Mouse (Mus musculus) hindbrain, postnatal 0 days (tissue): ENCODE measurements at regions not wholly inside any gene's neighbourhood (a gene's known extent, or its start where the extent isn't known, plus 50 kb on each side); places are given as distances from the start of the nearest gene placed in this dataset.

Experiments used
- ATAC-seq: fragments of 200-750 bp; cut with Nextera tagmentation; 2 replicates; pipeline ENCODE4 v1.8.0; 2017; ENCODE audit warnings: mild to moderate bottlenecking, moderate TSS enrichment, moderate library complexity
- DNase-seq: peaks from one replicate; pipeline ENCODE4 v3.0.0-alpha.2; 2015; ENCODE audit warnings: low spot score
- H3K27ac ChIP-seq: fragments of 300-500 bp; sonication (generic); 2 replicates; pipeline ENCODE4 v1.5.1; 2014; ENCODE audit warnings: mild to moderate bottlenecking
- H3K27me3 ChIP-seq: fragments of 300-500 bp; sonication (generic); 2 replicates; pipeline ENCODE4 v1.6.1; 2014; ENCODE audit warnings: low read length, mixed read lengths; ENCODE audit not compliant: insufficient read depth
- H3K36me3 ChIP-seq: fragments of 300-500 bp; sonication (generic); 2 replicates; pipeline ENCODE4 v1.6.1; 2014; ENCODE audit warnings: low read length, mixed read lengths; ENCODE audit not compliant: insufficient read depth
- H3K4me1 ChIP-seq: fragments of 300-500 bp; sonication (generic); 2 replicates; pipeline ENCODE4 v1.6.1; 2014; ENCODE audit warnings: antibody characterized with exemption, low read length, mixed read lengths; ENCODE audit not compliant: insufficient read depth
- H3K4me2 ChIP-seq: fragments of 300-500 bp; sonication (generic); 2 replicates; pipeline ENCODE4 v1.6.1; 2014; ENCODE audit warnings: low read depth, mild to moderate bottlenecking, low read length, moderate library complexity, mixed read lengths
- H3K4me3 ChIP-seq: fragments of 300-500 bp; sonication (generic); 2 replicates; pipeline ENCODE4 v1.5.1; 2014; ENCODE audit warnings: low read length
- H3K9ac ChIP-seq: fragments of 300-500 bp; sonication (generic); replicated peaks from 2 replicates; pipeline ENCODE4 v1.6.1; 2014; ENCODE audit warnings: mild to moderate bottlenecking, low read length, moderate library complexity, mixed read lengths
- H3K9me3 ChIP-seq: fragments of 300-500 bp; sonication (generic); 2 replicates; pipeline ENCODE4 v1.6.1; 2016; ENCODE audit warnings: low read length, mixed read lengths
- CTCF ChIP-seq: IDR thresholded peaks from 2 replicates; pipeline ENCODE4 v1.5.1; 2016; ENCODE audit warnings: antibody characterized with exemption, control low read depth, low read depth
- WGBS: fragments of 180-500 bp; shearing (Covaris S2); extraction: QIAGEN DNeasy Blood & Tissue Kit; methylation state at CpG from one replicate; pipeline ENCODE4 v1.1.7; 2014; 5-methylcytosine and 5-hydroxymethylcytosine counted together

GRCm38 (mm10) chr8:88857216-88857615 is 160.4 kb downstream of the Cyld start:
- no peak for ATAC-seq
- Histone ChIP-seq H3K4me2 (no peak overlapping the region), H3K9ac (no peak overlapping the region)

GRCm38 (mm10) chr8:88853200-88853599 is 156.4 kb downstream of the Cyld start:
- H3K27ac ChIP-seq, result no peak overlapping the region
- no peak overlapping the region for H3K4me3 ChIP-seq
- no peaks in the 10 kb centered on the region for H3K4me1 ChIP-seq
- 88% methylated on average over 8 of the region's 8 CpGs for WGBS
- TF ChIP-seq CTCF, result no peak
- no peak overlapping the region for H3K9ac ChIP-seq
- no peaks in the 10 kb centered on the region for H3K36me3 ChIP-seq
- DNase-seq (no peak), ATAC-seq (no peak)
- no peak overlapping the region for H3K4me2 ChIP-seq
- no peaks in the 10 kb centered on the region for H3K9me3 ChIP-seq
- no peaks in the 10 kb centered on the region for H3K27me3 ChIP-seq

More at GRCm38 (mm10) chr8:88857216-88857615, 160.4 kb downstream of the Cyld start:
- Histone ChIP-seq H3K4me3 (no peak overlapping the region), H3K36me3 (no peaks in the 10 kb centered on the region), H3K9me3 (no peaks in the 10 kb centered on the region), H3K4me1 (no peaks in the 10 kb centered on the region), H3K27me3 (no peaks in the 10 kb centered on the region), H3K27ac (no peak overlapping the region)
- TF ChIP-seq CTCF, result no peak
- 88% methylated on average over 2 of the region's 2 CpGs for WGBS
- no peak for DNase-seq

- Histone ChIP-seq H3K9ac (no peak overlapping the region), H3K4me3 (no peak overlapping the region), H3K36me3 (no peaks in the 10 kb centered on the region), H3K27me3 (no peaks in the 10 kb centered on the region), H3K9me3 (no peaks in the 10 kb centered on the region), H3K4me1 (no peaks in the 10 kb centered on the region), H3K4me2 (no peak overlapping the region), H3K27ac (no peak overlapping the region)
- ATAC-seq (no peak), DNase-seq (peak; percentile 13)
- WGBS, result 60% methylated on average over 11 of the region's 11 CpGs
- no peak for TF ChIP-seq CTCF
These were observed 149.1 kb downstream of the Cyld start for GRCm38 (mm10) chr8:88845916-88846315.

- H3K9ac ChIP-seq, result no peak overlapping the region
- H3K4me3 ChIP-seq, result no peak overlapping the region
- TF ChIP-seq CTCF, result 0 out of 2 replicates have a peak, but pooled peaks have one; percentile 8
- H3K27me3 ChIP-seq, result no peaks in the 10 kb centered on the region
- no peak overlapping the region for H3K27ac ChIP-seq
- ATAC-seq (peak; percentile 76), DNase-seq (peak; percentile 82)
- no peaks in the 10 kb centered on the region for H3K36me3 ChIP-seq
- 33% methylated on average over 5 of the region's 5 CpGs for WGBS
- H3K4me2 ChIP-seq, result no peak overlapping the region
- H3K9me3 ChIP-seq, result no peaks in the 10 kb centered on the region
- no peaks in the 10 kb centered on the region for H3K4me1 ChIP-seq
These were observed 147.5 kb downstream of the Cyld start for GRCm38 (mm10) chr8:88844370-88844769.

- H3K4me1 ChIP-seq, result no peaks in the 10 kb centered on the region
- no peak overlapping the region for H3K9ac ChIP-seq
- no peak for TF ChIP-seq CTCF
- ATAC-seq (no peak), DNase-seq (no peak)
- H3K4me3 ChIP-seq, result no peak overlapping the region
- H3K36me3 ChIP-seq, result no peaks in the 10 kb centered on the region
- H3K27ac ChIP-seq, result no peak overlapping the region
- no peaks in the 10 kb centered on the region for H3K27me3 ChIP-seq
- no peaks in the 10 kb centered on the region for H3K9me3 ChIP-seq
- WGBS, result 78% methylated on average over 7 of the region's 7 CpGs
- H3K4me2 ChIP-seq, result no peak overlapping the region
These were observed 145.6 kb downstream of the Cyld start for GRCm38 (mm10) chr8:88842451-88842850.

- Histone ChIP-seq H3K9ac (no peak overlapping the region), H3K27ac (no peak overlapping the region), H3K4me1 (no peaks in the 10 kb centered on the region), H3K9me3 (no peaks in the 10 kb centered on the region), H3K4me2 (no peak overlapping the region), H3K36me3 (no peaks in the 10 kb centered on the region), H3K27me3 (no peaks in the 10 kb centered on the region), H3K4me3 (no peak overlapping the region)
- 59% methylated on average over 5 of the region's 5 CpGs for WGBS
- TF ChIP-seq CTCF, result no peak
- ATAC-seq (no peak), DNase-seq (no peak)
These were observed 143.3 kb downstream of the Cyld start for GRCm38 (mm10) chr8:88840096-88840495.

GRCm38 (mm10) chr8:88835756-88836291 is 139.0 kb downstream of the Cyld start:
- Histone ChIP-seq H3K9ac (no peak overlapping the region), H3K9me3 (no peaks in the 10 kb centered on the region), H3K4me1 (no peaks in the 10 kb centered on the region), H3K36me3 (no peaks in the 10 kb centered on the region), H3K4me2 (no peak overlapping the region), H3K4me3 (no peak overlapping the region), H3K27ac (no peak overlapping the region), H3K27me3 (no peaks in the 10 kb centered on the region)
- TF ChIP-seq CTCF, result peak; percentile 47
- ATAC-seq (no peak), DNase-seq (peak; percentile 9)
- 44% methylated on average over 12 of the region's 12 CpGs for WGBS
